Mouse (Mus musculus) lung, postnatal 4 days (tissue): ENCODE data around the gene Pxn.

Experiments used
- DNase-seq, 2 experiments: peaks; one replicate each; pipeline ENCODE4 v3.0.0; 2021

Gene Pxn

GRCm38 (mm10) chr5:115529364-115529741 is 22.9 kb downstream of the Pxn start:
- DNase-seq: no peak

GRCm38 (mm10) chr5:115529742-115530446 is 23.4 kb downstream of the Pxn start:
- peak; percentile 57 to 76 for DNase-seq

GRCm38 (mm10) chr5:115530447-115530809 is 24.0 kb downstream of the Pxn start:
- DNase-seq: peak; percentile 59 to 73

GRCm38 (mm10) chr5:115531671-115532270 is 25.3 kb downstream of the Pxn start:
- DNase-seq: peak; percentile 80 to 91

- no peak for DNase-seq
These were observed 27.8 kb downstream of the Pxn start for GRCm38 (mm10) chr5:115534290-115534731.

GRCm38 (mm10) chr5:115534856-115535255 is 28.4 kb downstream of the Pxn start:
- DNase-seq: peak; percentile 62 to 71

GRCm38 (mm10) chr5:115535635-115536034 is 29.2 kb downstream of the Pxn start:
- peak; percentile 74 to 77 for DNase-seq

- DNase-seq: no peak
These were observed 31.7 kb downstream of the Pxn start for GRCm38 (mm10) chr5:115538017-115538692.

GRCm38 (mm10) chr5:115538693-115539043 is 32.2 kb downstream of the Pxn start:
- peak; percentile 90 to 95 for DNase-seq

GRCm38 (mm10) chr5:115542635-115543384 is 36.3 kb downstream of the Pxn start:
- peak; percentile 77 to 80 for DNase-seq

- peak; percentile 80 to 93 for DNase-seq
These were observed 37.2 kb downstream of the Pxn start for GRCm38 (mm10) chr5:115543509-115544253.

- DNase-seq: no peak
These were observed 38.2 kb downstream of the Pxn start for GRCm38 (mm10) chr5:115544655-115545185.

- peak; percentile 73 to 88 for DNase-seq
These were observed 39.2 kb downstream of the Pxn start for GRCm38 (mm10) chr5:115545636-115546035.

- DNase-seq: no peak
These were observed 40.1 kb downstream of the Pxn start for GRCm38 (mm10) chr5:115546536-115546935.

- no peak for DNase-seq
These were observed 40.5 kb downstream of the Pxn start for GRCm38 (mm10) chr5:115547014-115547413.

- no peak for DNase-seq
These were observed 40.9 kb downstream of the Pxn start for GRCm38 (mm10) chr5:115547421-115547820.

GRCm38 (mm10) chr5:115548501-115549285 is 42.2 kb downstream of the Pxn start:
- no peak for DNase-seq

GRCm38 (mm10) chr5:115550482-115551005 is 44.1 kb downstream of the Pxn start:
- DNase-seq: no peak

- DNase-seq: no peak
These were observed 44.9 kb downstream of the Pxn start for GRCm38 (mm10) chr5:115551386-115551785.

- DNase-seq: no peak
These were observed 45.3 kb downstream of the Pxn start for GRCm38 (mm10) chr5:115551799-115552198.

- DNase-seq: no peak
These were observed 47.4 kb downstream of the Pxn start for GRCm38 (mm10) chr5:115553801-115554420.
